ENCODE assay signal across 11 mouse cellular contexts in the genomic region with DNA sequence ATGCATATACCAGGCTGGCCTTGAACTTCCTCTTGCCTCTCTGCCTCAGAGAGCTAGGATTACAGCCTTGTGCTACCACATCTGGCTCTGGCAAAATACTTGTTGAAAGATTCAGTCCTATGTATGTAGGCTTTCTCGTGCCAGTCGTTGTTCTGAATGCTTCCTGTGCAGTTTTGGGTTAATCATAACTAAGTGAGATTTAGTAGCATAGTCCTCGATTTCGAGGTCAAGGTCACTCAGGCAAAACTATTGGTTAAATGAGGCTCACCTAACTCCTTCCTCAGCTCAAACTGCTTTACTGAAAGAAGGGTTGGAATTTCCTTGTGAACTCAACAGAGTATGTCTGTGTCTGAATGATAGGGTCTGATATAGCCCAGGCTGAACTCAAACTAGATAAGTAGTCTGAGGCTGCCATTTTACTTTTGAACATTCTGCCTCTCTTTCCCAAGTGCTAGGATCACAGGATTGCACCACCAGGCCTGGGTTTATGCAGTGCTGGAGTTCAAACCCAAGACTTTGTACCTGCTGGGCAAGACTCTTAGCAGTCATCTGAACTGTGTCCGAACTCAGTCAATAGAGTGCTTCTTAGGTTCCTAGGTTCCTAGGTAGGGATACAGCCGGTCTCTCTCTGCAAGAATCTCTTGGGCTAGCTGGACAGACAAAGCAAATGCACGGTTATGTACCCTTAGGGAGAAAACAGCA. TPM values are rescaled to one million over a fixed set of nuclear protein-coding genes. Genes with fewer than 3 reads are reported as not detected.
A peak's percentile ranks its signal among the peaks of the same experiment; 100 is the strongest.
DNase-seq lines count a peak whose midpoint lies in the region; ATAC-seq and TF ChIP-seq lines count a peak whose summit lies in the region.
"Had no signal": no experiment of that assay in that cellular context is flagged by ENCODE, and none has a peak within 500 bp of the region (broad histone marks: within the 10 kb centered on the region; RNA-seq: fewer than 3 reads in every experiment).

No protein-coding gene starts in this region.

- no peaks in the 10 kb centered on the region for H3K27me3 ChIP-seq in heart, embryonic 11.5 days (ENCODE audit: control insufficient read depth, insufficient read depth, low read length)
- H3K27me3 ChIP-seq in midbrain, embryonic 10.5 days (ENCODE audit: low read depth, poor library complexity, severe bottlenecking), result no peaks in the 10 kb centered on the region
- no peaks in the 10 kb centered on the region for H3K27me3 ChIP-seq in midbrain, postnatal 0 days (ENCODE audit: insufficient read depth, low read length)
- no peaks in the 10 kb centered on the region for H3K27me3 ChIP-seq in intestine, postnatal 0 days (replicated peaks; ENCODE audit: control insufficient read depth, insufficient read depth, low read length)
- no peaks in the 10 kb centered on the region for H3K27me3 ChIP-seq in neural tube, embryonic 13.5 days

- intact Hi-C loops in heart, postnatal 25 days (cut with DNase I), result no loop called here

- peaks cover 5% of the 10 kb centered on the region; the same call in 1 of the 2 replicates for H3K36me3 ChIP-seq in heart, embryonic 11.5 days (ENCODE audit: control insufficient read depth, insufficient read depth, low read length)
- peaks cover 38% of the 10 kb centered on the region for H3K36me3 ChIP-seq in midbrain, embryonic 10.5 days
- peaks cover 5% of the 10 kb centered on the region; the same call in 1 of the 2 replicates for H3K36me3 ChIP-seq in midbrain, postnatal 0 days (ENCODE audit: insufficient read depth, low read length)
- peaks cover 13% of the 10 kb centered on the region; the same call in 1 of the 2 replicates for H3K36me3 ChIP-seq in intestine, postnatal 0 days (ENCODE audit: control insufficient read depth, insufficient read depth)
- peaks cover 18% of the 10 kb centered on the region for H3K36me3 ChIP-seq in neural tube, embryonic 13.5 days

- no peak overlapping the region; the same call in 1 of the 2 replicates for H3K9ac ChIP-seq in heart, embryonic 11.5 days (ENCODE audit: low read depth, low read length)
- no peak overlapping the region for H3K9ac ChIP-seq in midbrain, postnatal 0 days (replicated peaks; ENCODE audit: low read length, poor library complexity, severe bottlenecking)
- peak overlapping the region; percentile 37; the same call in 1 of the 2 replicates for H3K9ac ChIP-seq in intestine, postnatal 0 days (ENCODE audit: low read depth, low read length)
- no peak overlapping the region for H3K9ac ChIP-seq in neural tube, embryonic 13.5 days

- no peaks in the 10 kb centered on the region for H3K9me3 ChIP-seq in heart, embryonic 11.5 days (replicated peaks; ENCODE audit: control insufficient read depth, low read length)
- no peaks in the 10 kb centered on the region for H3K9me3 ChIP-seq in midbrain, embryonic 10.5 days (replicated peaks)
- no peaks in the 10 kb centered on the region for H3K9me3 ChIP-seq in midbrain, postnatal 0 days (ENCODE audit: low read length)
- no peaks in the 10 kb centered on the region for H3K9me3 ChIP-seq in intestine, postnatal 0 days (ENCODE audit: control insufficient read depth)
- H3K9me3 ChIP-seq in neural tube, embryonic 13.5 days, result no peaks in the 10 kb centered on the region

- H3K27ac ChIP-seq in heart, embryonic 11.5 days (ENCODE audit: low read depth, low read length), result peak overlapping the region; percentile 57
- no peak overlapping the region for H3K27ac ChIP-seq in midbrain, embryonic 10.5 days (replicated peaks)
- H3K27ac ChIP-seq in midbrain, postnatal 0 days (ENCODE audit: low read depth, low read length), result no peak overlapping the region
- H3K27ac ChIP-seq in intestine, postnatal 0 days (ENCODE audit: low read depth, low read length), result peak overlapping the region; percentile 91
- no peak overlapping the region for H3K27ac ChIP-seq in neural tube, embryonic 13.5 days (replicated peaks)

- peak overlapping the region; percentile 96 for H3K4me2 ChIP-seq in heart, embryonic 11.5 days
- no peak overlapping the region for H3K4me2 ChIP-seq in midbrain, postnatal 0 days (ENCODE audit: low read depth, low read length, poor library complexity, severe bottlenecking)
- H3K4me2 ChIP-seq in intestine, postnatal 0 days (replicated peaks; ENCODE audit: low read depth), result peak overlapping the region; percentile 87
- peak overlapping the region; percentile 92 for H3K4me2 ChIP-seq in neural tube, embryonic 13.5 days

- WGBS in heart, embryonic 11.5 days (ENCODE audit: insufficient replicate concordance), result 80% methylated on average over 7 of the region's 7 CpGs
- WGBS in midbrain, embryonic 10.5 days, result 90% methylated on average over 7 of the region's 7 CpGs
- 95% methylated on average over 7 of the region's 7 CpGs for WGBS in midbrain, postnatal 0 days
- 62% methylated on average over 7 of the region's 7 CpGs for WGBS in intestine, postnatal 0 days
- WGBS in neural tube, embryonic 13.5 days, result 93% methylated on average over 7 of the region's 7 CpGs

- H3K4me1 ChIP-seq in heart, embryonic 11.5 days (ENCODE audit: control insufficient read depth, insufficient read depth, low read length), result peaks cover 24% of the 10 kb centered on the region
- H3K4me1 ChIP-seq in midbrain, embryonic 10.5 days, result peaks cover 38% of the 10 kb centered on the region
- H3K4me1 ChIP-seq in midbrain, postnatal 0 days (ENCODE audit: insufficient read depth, low read length), result peaks cover 10% of the 10 kb centered on the region
- peaks cover 10% of the 10 kb centered on the region for H3K4me1 ChIP-seq in intestine, postnatal 0 days (replicated peaks; ENCODE audit: control insufficient read depth, insufficient read depth, low read length)
- peaks cover 34% of the 10 kb centered on the region for H3K4me1 ChIP-seq in neural tube, embryonic 13.5 days (replicated peaks)

- ATAC-seq in heart, embryonic 11.5 days (replicated peaks; ENCODE audit: insufficient number of reproducible peaks, low FRiP score, low TSS enrichment), result no peak
- no peak for ATAC-seq in midbrain, postnatal 0 days (ENCODE audit: low FRiP score)
- peak; percentile 81 for ATAC-seq in intestine, postnatal 0 days
- no peak for ATAC-seq in neural tube, embryonic 13.5 days (ENCODE audit: low read depth)
- no peak for ATAC-seq in CD4-positive, CD25-positive, alpha-beta regulatory T cell, adult 4 months

- no peak for TF ChIP-seq CTCF in midbrain, postnatal 0 days (IDR thresholded peaks at IDR 0.05)
- TF ChIP-seq CTCF in intestine, postnatal 0 days (IDR thresholded peaks at IDR 0.05; ENCODE audit: low read depth), result no peak

- DNase-seq in heart, postnatal 25 days (ENCODE audit: low spot score), result no peak
- no peak for DNase-seq in midbrain, embryonic 10.5 days (ENCODE audit: low spot score)
- no peak for DNase-seq in midbrain, postnatal 0 days (ENCODE audit: low spot score)
- DNase-seq in ovary, postnatal 10 days (ENCODE audit: low spot score), result no peak
- DNase-seq: cerebellum, postnatal 10 days; gastrocnemius, postnatal 36 days had no signal

- H3K4me3 ChIP-seq in heart, embryonic 11.5 days (ENCODE audit: low read depth, low read length), result no peak overlapping the region
- peak overlapping the region; percentile 100; the same call in 1 of the 2 replicates for H3K4me3 ChIP-seq in midbrain, embryonic 10.5 days
- no peak overlapping the region for H3K4me3 ChIP-seq in midbrain, postnatal 0 days (ENCODE audit: low read depth, low read length)
- H3K4me3 ChIP-seq in intestine, postnatal 0 days (ENCODE audit: low read depth, low read length), result peak overlapping the region; percentile 100; the same call in 1 of the 2 replicates
- no peak overlapping the region for H3K4me3 ChIP-seq in neural tube, embryonic 13.5 days

RNA-seq across cellular contexts. Expression of gene Dlst, which starts 2.1 kb away (rescaled TPM):
- 170 and 200 TPM in 2 replicates for polyA plus RNA-seq in heart, embryonic 11.5 days (2014; fragmentation: Nextera tagmentation; extraction: Ambion mirVana)
- total RNA-seq in heart, postnatal 25 days (2021), result 100 to 1,000 TPM; 830 to 838 TPM
- 110 and 111 TPM in 2 replicates for polyA plus RNA-seq in midbrain, embryonic 10.5 days (2016; fragmentation: Nextera tagmentation; extraction: Ambion mirVana)
- total RNA-seq in midbrain, postnatal 0 days (2014; rRNA removed), result 115 and 118 TPM in 2 replicates
- 92.5 and 99.6 TPM in 2 replicates for polyA plus RNA-seq in midbrain, postnatal 0 days (2015; fragmentation: Nextera tagmentation; extraction: Ambion mirVana)
- polyA plus RNA-seq in intestine, postnatal 0 days (2015; fragmentation: Nextera tagmentation; extraction: Ambion mirVana), result 119 and 125 TPM in 2 replicates
- polyA plus RNA-seq in neural tube, embryonic 13.5 days (2015; fragmentation: Nextera tagmentation; extraction: Ambion mirVana), result 108 and 116 TPM in 2 replicates
- 10 to 100 TPM; 57.2 to 73.7 TPM for polyA plus RNA-seq in CD4-positive, CD25-positive, alpha-beta regulatory T cell, adult 4 months (2017; shearing (Covaris generic))

RNA-seq across cellular contexts. Expression of gene Prox2, which starts 2.1 kb away (rescaled TPM):
- polyA plus RNA-seq in heart, embryonic 11.5 days (2014; fragmentation: Nextera tagmentation; extraction: Ambion mirVana), result 2.5 and 3.1 TPM in 2 replicates
- total RNA-seq in heart, postnatal 25 days (2021), result 1 to 10 TPM; 1.5 to 1.8 TPM
- 2.3 and 3.5 TPM in 2 replicates for polyA plus RNA-seq in midbrain, embryonic 10.5 days (2016; fragmentation: Nextera tagmentation; extraction: Ambion mirVana)
- total RNA-seq in midbrain, postnatal 0 days (2014; rRNA removed), result 1.2 and 1.4 TPM in 2 replicates
- polyA plus RNA-seq in midbrain, postnatal 0 days (2015; fragmentation: Nextera tagmentation; extraction: Ambion mirVana), result 0.86 and 1.4 TPM in 2 replicates
- 0.99 and 1.6 TPM in 2 replicates for polyA plus RNA-seq in intestine, postnatal 0 days (2015; fragmentation: Nextera tagmentation; extraction: Ambion mirVana)
- polyA plus RNA-seq in neural tube, embryonic 13.5 days (2015; fragmentation: Nextera tagmentation; extraction: Ambion mirVana), result 3.9 and 5.4 TPM in 2 replicates
- 1 to 10 TPM; 3.4 to 5.5 TPM for polyA plus RNA-seq in CD4-positive, CD25-positive, alpha-beta regulatory T cell, adult 4 months (2017; shearing (Covaris generic))

RNA-seq across cellular contexts. Expression of gene Rps6kl1, which starts 38.4 kb away (rescaled TPM):
- 0.94 and 1.3 TPM in 2 replicates for polyA plus RNA-seq in heart, embryonic 11.5 days (2014; fragmentation: Nextera tagmentation; extraction: Ambion mirVana)
- 1 to 10 TPM; 2.6 to 4.3 TPM for total RNA-seq in heart, postnatal 25 days (2021)
- polyA plus RNA-seq in midbrain, embryonic 10.5 days (2016; fragmentation: Nextera tagmentation; extraction: Ambion mirVana), result 1.7 and 2.6 TPM in 2 replicates
- total RNA-seq in midbrain, postnatal 0 days (2014; rRNA removed), result 47.2 and 48.6 TPM in 2 replicates
- 35.0 and 37.1 TPM in 2 replicates for polyA plus RNA-seq in midbrain, postnatal 0 days (2015; fragmentation: Nextera tagmentation; extraction: Ambion mirVana)
- polyA plus RNA-seq in intestine, postnatal 0 days (2015; fragmentation: Nextera tagmentation; extraction: Ambion mirVana), result 1.3 and 1.9 TPM in 2 replicates
- 24.0 and 28.7 TPM in 2 replicates for polyA plus RNA-seq in neural tube, embryonic 13.5 days (2015; fragmentation: Nextera tagmentation; extraction: Ambion mirVana)
- under 1 TPM; 0.28 to 0.43 TPM for polyA plus RNA-seq in CD4-positive, CD25-positive, alpha-beta regulatory T cell, adult 4 months (2017; shearing (Covaris generic))
- total RNA-seq: megakaryocyte progenitor cell, adult 5-6 weeks had no signal

Comparison
In these comparisons a context has a peak if more than half of its experiments do, and no peak if none do; other contexts are left out.
1. H3K4me3 ChIP-seq: peak in midbrain, embryonic 10.5 days (single experiment) and intestine, postnatal 0 days (single experiment); none in heart, embryonic 11.5 days (single experiment), midbrain, postnatal 0 days (single experiment) and neural tube, embryonic 13.5 days (single experiment).
2. H3K27ac ChIP-seq: peak in heart, embryonic 11.5 days (single experiment) and intestine, postnatal 0 days (single experiment); none in midbrain, embryonic 10.5 days (single experiment), midbrain, postnatal 0 days (single experiment) and neural tube, embryonic 13.5 days (single experiment).